Mouse (Mus musculus) lung, embryonic 15.5 days (tissue): ENCODE data around the gene Olfr1420. TPM values are rescaled to one million over a fixed set of nuclear protein-coding genes. Genes with fewer than 3 reads are reported as not detected.
"Not testable (repeated sequence)": the region's sequence is repeated elsewhere in the genome, so short reads cannot be mapped to it uniquely, and the experiment has no call there.

Source experiments
- ATAC-seq: fragments of 200-750 bp; cut with Nextera tagmentation; 2 replicates; pipeline ENCODE4 v1.8.0; 2017; ENCODE audit warnings: moderate number of reproducible peaks, borderline replicate concordance; ENCODE audit not compliant: low FRiP score, low TSS enrichment; ENCODE audit errors: extremely low read depth
- H3K27ac ChIP-seq: fragments of 300-500 bp; sonication (generic); 2 replicates; pipeline ENCODE4 v1.5.1; 2015; ENCODE audit warnings: moderate library complexity, mild to moderate bottlenecking, inconsistent platforms
- H3K27me3 ChIP-seq: fragments of 300-500 bp; sonication (generic); 2 replicates; pipeline ENCODE4 v1.6.1; 2015; ENCODE audit warnings: inconsistent platforms
- H3K36me3 ChIP-seq: fragments of 300-500 bp; sonication (generic); 2 replicates; pipeline ENCODE4 v1.6.1; 2015; ENCODE audit warnings: inconsistent platforms
- H3K4me1 ChIP-seq: fragments of 300-500 bp; sonication (generic); 2 replicates; pipeline ENCODE4 v1.6.1; 2015; ENCODE audit warnings: inconsistent platforms
- H3K4me2 ChIP-seq: fragments of 300-500 bp; sonication (generic); 2 replicates; pipeline ENCODE4 v1.6.1; 2015; ENCODE audit warnings: inconsistent platforms, mild to moderate bottlenecking, moderate library complexity
- H3K4me3 ChIP-seq: fragments of 300-500 bp; sonication (generic); 2 replicates; pipeline ENCODE4 v1.5.1; 2015; ENCODE audit warnings: mild to moderate bottlenecking, inconsistent platforms
- H3K9ac ChIP-seq: fragments of 300-500 bp; sonication (generic); 2 replicates; pipeline ENCODE4 v1.6.1; 2015; ENCODE audit warnings: inconsistent platforms
- H3K9me3 ChIP-seq: fragments of 300-500 bp; sonication (generic); 2 replicates; pipeline ENCODE4 v1.6.1; 2016; ENCODE audit warnings: inconsistent platforms
- WGBS: fragments of 180-500 bp; shearing (Covaris S2); methylation state at CpG from one replicate; pipeline ENCODE4 v1.1.7; 2015; 5-methylcytosine and 5-hydroxymethylcytosine counted together
- polyA plus RNA-seq: library from polyadenylated mRNA; unstranded; fragments of >200 nt; fragmentation: Nextera tagmentation; extraction: Ambion mirVana; gene quantifications from 2 replicates; pipeline ENCODE4 v1.2.1, GENCODE M21; 2015

Gene Olfr1420
- 0.10 TPM in 1 of 2 replicates, not detected in the other for polyA plus RNA-seq

- H3K36me3 ChIP-seq, result no peaks in the 10 kb centered on the region
- ATAC-seq, result no peak
- H3K9ac ChIP-seq, result no peak within 1 kb of the TSS
- H3K9me3 ChIP-seq, result no peaks in the 10 kb centered on the region
- WGBS, result 42% methylated on average over 1 of the region's 1 CpGs
- no peak within 1 kb of the TSS for H3K4me3 ChIP-seq
- H3K4me2 ChIP-seq, result no peak within 1 kb of the TSS
- no peak within 1 kb of the TSS for H3K27ac ChIP-seq
- no peaks in the 10 kb centered on the region for H3K27me3 ChIP-seq
- no peaks in the 10 kb centered on the region for H3K4me1 ChIP-seq
Measured at GRCm38 (mm10) chr19:11886265-11886664, at the start of gene Olfr1420. Gene Olfr1420, plus strand, starts transcription at chr19:11886565.

- Histone ChIP-seq H3K27ac (no peak within 1 kb of the TSS), H3K36me3 (no peaks in the 10 kb centered on the region), H3K4me1 (no peaks in the 10 kb centered on the region), H3K4me2 (no peak within 1 kb of the TSS), H3K9me3 (no peaks in the 10 kb centered on the region), H3K4me3 (no peak within 1 kb of the TSS), H3K27me3 (no peaks in the 10 kb centered on the region), H3K9ac (no peak within 1 kb of the TSS)
- no peak for ATAC-seq
- WGBS, result 84% methylated on average over 4 of the region's 4 CpGs
Measured at GRCm38 (mm10) chr19:11839119-11839518, 47.2 kb upstream of the Olfr1420 start, which contains the start of gene Olfr1417. Gene Olfr1417, minus strand, starts transcription at chr19:11839219.

GRCm38 (mm10) chr19:11846333-11846732 lies 40.0 kb upstream of the Olfr1420 start:
- Histone ChIP-seq H3K4me3 (no peak overlapping the region), H3K27me3 (no peaks in the 10 kb centered on the region), H3K4me1 (no peaks in the 10 kb centered on the region), H3K36me3 (no peaks in the 10 kb centered on the region), H3K27ac (no peak overlapping the region), H3K4me2 (no peak overlapping the region), H3K9ac (no peak overlapping the region), H3K9me3 (no peaks in the 10 kb centered on the region)
- ATAC-seq, result no peak
- WGBS, result 79% methylated on average over 4 of the region's 4 CpGs

- H3K4me1 ChIP-seq, result no peaks in the 10 kb centered on the region
- no peaks in the 10 kb centered on the region for H3K27me3 ChIP-seq
- H3K4me3 ChIP-seq, result no peak overlapping the region
- no peak overlapping the region for H3K9ac ChIP-seq
- no peak for ATAC-seq
- no peaks in the 10 kb centered on the region for H3K9me3 ChIP-seq
- no peak overlapping the region for H3K27ac ChIP-seq
- WGBS, result 42% methylated on average over 4 of the region's 4 CpGs
- H3K36me3 ChIP-seq, result no peaks in the 10 kb centered on the region
- no peak overlapping the region for H3K4me2 ChIP-seq
Measured at GRCm38 (mm10) chr19:11852652-11853051, 33.7 kb upstream of the Olfr1420 start.

- no peaks in the 10 kb centered on the region for H3K27me3 ChIP-seq
- H3K36me3 ChIP-seq, result no peaks in the 10 kb centered on the region
- no peak overlapping the region for H3K4me3 ChIP-seq
- no peak overlapping the region for H3K27ac ChIP-seq
- H3K9me3 ChIP-seq, result no peaks in the 10 kb centered on the region
- no peak overlapping the region for H3K4me2 ChIP-seq
- no peak for ATAC-seq
- no peaks in the 10 kb centered on the region for H3K4me1 ChIP-seq
- no peak overlapping the region for H3K9ac ChIP-seq
- 82% methylated on average over 2 of the region's 2 CpGs for WGBS
Measured at GRCm38 (mm10) chr19:11854821-11855220, 31.5 kb upstream of the Olfr1420 start.

GRCm38 (mm10) chr19:11856506-11856905 lies 29.9 kb upstream of the Olfr1420 start:
- H3K9ac ChIP-seq, result no peak overlapping the region
- no peaks in the 10 kb centered on the region for H3K36me3 ChIP-seq
- no peak overlapping the region for H3K27ac ChIP-seq
- no peaks in the 10 kb centered on the region for H3K9me3 ChIP-seq
- ATAC-seq, result no peak
- WGBS, result 65% methylated on average over 6 of the region's 6 CpGs
- H3K4me1 ChIP-seq, result no peaks in the 10 kb centered on the region
- H3K4me3 ChIP-seq, result no peak overlapping the region
- no peaks in the 10 kb centered on the region for H3K27me3 ChIP-seq
- H3K4me2 ChIP-seq, result no peak overlapping the region

GRCm38 (mm10) chr19:11860966-11861365 lies 25.4 kb upstream of the Olfr1420 start, which contains the start of gene Olfr1418:
Gene Olfr1418, minus strand, starts transcription at chr19:11861066.
- Histone ChIP-seq H3K4me1 (no peaks in the 10 kb centered on the region), H3K27ac (no peak within 1 kb of the TSS), H3K9ac (no peak within 1 kb of the TSS), H3K4me3 (no peak within 1 kb of the TSS), H3K9me3 (no peaks in the 10 kb centered on the region), H3K27me3 (no peaks in the 10 kb centered on the region), H3K4me2 (no peak within 1 kb of the TSS), H3K36me3 (no peaks in the 10 kb centered on the region)
- no peak for ATAC-seq
- whole genome bisulfite sequencing, result 89% methylated on average over 1 of the region's 1 CpGs

GRCm38 (mm10) chr19:11867837-11868236 lies 18.5 kb upstream of the Olfr1420 start:
- no peak overlapping the region for H3K9ac ChIP-seq
- 79% methylated on average over 2 of the region's 2 CpGs for WGBS

GRCm38 (mm10) chr19:11875006-11875405 lies 11.4 kb upstream of the Olfr1420 start, which contains the start of gene Olfr1419:
Gene Olfr1419, minus strand, starts transcription at chr19:11875106.
- ATAC-seq, result no peak
- Histone ChIP-seq H3K9me3 (no peaks in the 10 kb centered on the region), H3K27me3 (no peaks in the 10 kb centered on the region), H3K4me2 (no peak within 1 kb of the TSS), H3K36me3 (no peaks in the 10 kb centered on the region), H3K9ac (no peak within 1 kb of the TSS), H3K4me3 (no peak within 1 kb of the TSS), H3K27ac (no peak within 1 kb of the TSS), H3K4me1 (no peaks in the 10 kb centered on the region)
- 38% methylated on average over 1 of the region's 1 CpGs for WGBS

More at GRCm38 (mm10) chr19:11867837-11868236, 18.5 kb upstream of the Olfr1420 start:
- no peaks in the 10 kb centered on the region for H3K4me1 ChIP-seq
- H3K4me3 ChIP-seq, result no peak overlapping the region
- no peak overlapping the region for H3K4me2 ChIP-seq
- no peak overlapping the region for H3K27ac ChIP-seq
- no peaks in the 10 kb centered on the region for H3K9me3 ChIP-seq
- H3K36me3 ChIP-seq, result no peaks in the 10 kb centered on the region
- ATAC-seq, result no peak
- no peaks in the 10 kb centered on the region for H3K27me3 ChIP-seq

GRCm38 (mm10) chr19:11878404-11878803 lies 8.0 kb upstream of the Olfr1420 start:
- H3K9me3 ChIP-seq, H3K27ac ChIP-seq, H3K4me1 ChIP-seq, H3K4me3 ChIP-seq, H3K27me3 ChIP-seq, H3K9ac ChIP-seq, H3K4me2 ChIP-seq, ATAC-seq, H3K36me3 ChIP-seq: not testable (repeated sequence)
- WGBS, result 46% methylated on average over 22 of the region's 22 CpGs

GRCm38 (mm10) chr19:11911021-11911420 lies 24.7 kb downstream of the Olfr1420 start:
- Histone ChIP-seq H3K36me3 (peaks cover 8% of the 10 kb centered on the region), H3K27me3 (no peaks in the 10 kb centered on the region), H3K9ac (no peak overlapping the region), H3K4me3 (peak overlapping the region; percentile 77), H3K27ac (no peak overlapping the region), H3K4me2 (peak overlapping the region; percentile 68), H3K9me3 (no peaks in the 10 kb centered on the region), H3K4me1 (peaks cover 15% of the 10 kb centered on the region)
- WGBS, result 80% methylated on average over 5 of the region's 5 CpGs
- ATAC-seq, result no peak

- peak overlapping the region; percentile 77 for H3K4me3 ChIP-seq
- peak overlapping the region; percentile 94 for H3K27ac ChIP-seq
- peak overlapping the region; percentile 68 for H3K4me2 ChIP-seq
- WGBS, result 2% methylated on average over 17 of the region's 17 CpGs
- no peaks in the 10 kb centered on the region for H3K9me3 ChIP-seq
- peaks cover 8% of the 10 kb centered on the region for H3K36me3 ChIP-seq
- peak overlapping the region; percentile 43 for H3K9ac ChIP-seq
- peaks cover 19% of the 10 kb centered on the region for H3K4me1 ChIP-seq
- no peaks in the 10 kb centered on the region for H3K27me3 ChIP-seq
- ATAC-seq, result peak; percentile 33
Measured at GRCm38 (mm10) chr19:11911603-11912002, 25.2 kb downstream of the Olfr1420 start.
